Mouse (Mus musculus): ENCODE results near the gene Mtg1. TPM values are rescaled to one million over a fixed set of nuclear protein-coding genes. Genes with fewer than 3 reads are reported as not detected.
A peak's percentile ranks its signal among the peaks of the same experiment; 100 is the strongest.

Mtg1 gene
- total and polyA plus RNA-seq, 3 experiments = 10.8 to 38.1 TPM; not detected in 1

GRCm38 (mm10) chr7:140184206-140184605, 46.8 kb downstream of the Mtg1 start (continued):
- TF ChIP-seq UBTF (IDR thresholded peaks at IDR 0.05; ENCODE audit: borderline replicate concordance, insufficient read depth, low read depth, low read length) = no peak
- no peak for TF ChIP-seq ELF1 (IDR thresholded peaks at IDR 0.05; ENCODE audit: low read depth, low read length)
- TF ChIP-seq MEF2A (IDR thresholded peaks at IDR 0.05; ENCODE audit: extremely low read depth, insufficient replicate concordance, low read depth, low read length, poor library complexity, severe bottlenecking) = no peak

- Histone ChIP-seq H3K9ac (ENCODE audit: control insufficient read depth, low read depth, low read length, poor library complexity, severe bottlenecking) (no peak overlapping the region), H3K36me3 (ENCODE audit: control insufficient read depth in 1 of 2, insufficient read depth in 2 of 2, low read length in 2 of 2) (no peaks in the 10 kb centered on the region), H3K27ac (ENCODE audit: control insufficient read depth, low read depth, low read length) (no peak overlapping the region), H3K4me1 (ENCODE audit: control insufficient read depth in 1 of 2, insufficient read depth in 2 of 2, low read length in 2 of 2) (peaks cover 0 to 6% of the 10 kb centered on the region in 2 experiments; a peak in 2 of 4 replicates), H3K27me3 (ENCODE audit: control insufficient read depth in 1 of 2, insufficient read depth in 2 of 2, low read length in 2 of 2) (no peaks in the 10 kb centered on the region), H3K4me3 (ENCODE audit: control insufficient read depth in 1 of 2, insufficient read depth in 1 of 2, low read depth in 2 of 2, low read length in 2 of 2) (no peak overlapping the region), H3K79me2 (ENCODE audit: control insufficient read depth, insufficient read depth, low read length, poor library complexity) (no peaks in the 10 kb centered on the region), H3K9me3 (replicated peaks; ENCODE audit: insufficient read depth, low read length) (no peaks in the 10 kb centered on the region)
- DNase-seq (ENCODE audit: low read depth, low spot score) = peak; percentile 23
- TF ChIP-seq HCFC1 (IDR thresholded peaks at IDR 0.05; ENCODE audit: low read depth, low read length) (no peak), NELFE (IDR thresholded peaks at IDR 0.05; ENCODE audit: low read depth, low read length) (no peak), TCF12 (IDR thresholded peaks at IDR 0.05; ENCODE audit: low read depth, low read length) (no peak), MAX (IDR thresholded peaks at IDR 0.05; ENCODE audit: low read length) (no peak), ZNF384 (IDR thresholded peaks at IDR 0.05; ENCODE audit: low read depth, low read length) (no peak), ETS1 (IDR thresholded peaks at IDR 0.05; ENCODE audit: low read depth, low read length) (no peak), USF1 (IDR thresholded peaks at IDR 0.05; ENCODE audit: low read depth, low read length) (no peak), SMC3 (IDR thresholded peaks at IDR 0.05; ENCODE audit: low read depth, low read length) (peak; percentile 42; the same call in 1 of the 2 replicates), RAD21 (IDR thresholded peaks at IDR 0.05; ENCODE audit: low read depth, low read length) (peak; percentile 46), ZKSCAN1 (IDR thresholded peaks at IDR 0.05; ENCODE audit: low read depth, low read length) (no peak), GATA1 (IDR thresholded peaks at IDR 0.05; ENCODE audit: low read depth, low read length) (no peak), MYB (IDR thresholded peaks at IDR 0.05; ENCODE audit: low read depth, low read length) (no peak), ZMIZ1 (IDR thresholded peaks at IDR 0.05; ENCODE audit: low read depth, low read length) (no peak), CTCF (IDR thresholded peaks at IDR 0.05 in 2 of 3, conservative IDR thresholded peaks at IDR 0.05 in 1 of 3; ENCODE audit: control insufficient read depth in 1 of 3, insufficient read depth in 1 of 3, low read depth in 2 of 3, low read length in 3 of 3, poor library complexity in 1 of 3, severe bottlenecking in 1 of 3) (peak in 2 of 3 experiments; percentile 52 to 58; a peak in 4 of 6 replicates), ZC3H11A (IDR thresholded peaks at IDR 0.05; ENCODE audit: low read depth, low read length) (peak; percentile 13; the same call in 1 of the 2 replicates), KAT2A (conservative IDR thresholded peaks at IDR 0.05; ENCODE audit: low read depth, low read length) (no peak), SIN3A (IDR thresholded peaks at IDR 0.05; ENCODE audit: low read length) (no peak)
Observed at GRCm38 (mm10) chr7:140186646-140187620, 49.6 kb downstream of the Mtg1 start.

Data from MEL (cell line).